Mouse (Mus musculus): Measurements from ENCODE around the gene Abhd12.

DNA sequence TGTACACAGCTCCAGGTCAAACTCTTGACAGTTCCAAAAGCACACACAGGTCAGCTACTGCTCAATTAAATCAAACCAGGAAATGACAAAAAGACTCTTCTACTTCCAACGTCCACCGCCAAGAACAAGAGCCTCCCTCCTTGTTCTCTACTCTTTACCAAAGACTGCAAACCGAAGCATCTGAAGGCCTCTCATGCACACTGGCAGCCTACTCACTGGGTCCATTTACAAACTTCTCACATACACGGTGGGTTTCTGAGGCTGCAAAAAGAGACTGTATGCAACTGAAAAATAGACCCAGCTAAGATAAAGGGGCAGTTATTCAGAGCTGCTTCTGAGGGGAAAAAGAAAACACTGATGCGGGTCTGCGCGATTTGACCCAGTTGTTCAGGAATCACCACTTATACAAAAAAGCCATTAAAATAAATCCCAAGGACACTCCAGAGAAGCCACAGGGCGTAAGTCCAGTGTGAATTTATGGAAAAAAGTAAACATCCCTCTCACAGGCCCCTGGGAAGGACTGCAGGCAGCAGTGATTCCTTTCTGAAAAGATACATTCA, 57.0 kb downstream of the Abhd12 start:
- TF ChIP-seq POLR2A (IDR thresholded peaks at IDR 0.05; ENCODE audit: low read depth, low read length): no peak
- TF ChIP-seq CTCF (conservative IDR thresholded peaks at IDR 0.05; ENCODE audit: insufficient read depth, insufficient read length, low read depth, low read length): no peak
